Mouse (Mus musculus) C2C12 (cell line): ENCODE data around the gene Teddm1a. TPM values are rescaled to one million over a fixed set of nuclear protein-coding genes. Genes with fewer than 3 reads are reported as not detected.

ENCODE experiments used
- H3K27me3 ChIP-seq: one replicate; pipeline ENCODE4 v1.6.1; 2011; ENCODE audit not compliant: control insufficient read depth, insufficient read depth, insufficient read length
- H3K36me3 ChIP-seq: one replicate; pipeline ENCODE4 v1.6.1; 2011; ENCODE audit not compliant: control insufficient read depth, insufficient read depth
- H3K4me3 ChIP-seq: one replicate; pipeline ENCODE4 v1.5.1; 2011; ENCODE audit warnings: mild to moderate bottlenecking, control low read depth; ENCODE audit not compliant: poor library complexity, insufficient read depth, severe bottlenecking
- H3K79me2 ChIP-seq: one replicate; pipeline ENCODE4 v1.6.1; 2011; ENCODE audit not compliant: control insufficient read depth, insufficient read depth
- H3K79me3 ChIP-seq: one replicate; pipeline ENCODE4 v1.6.1; 2011; ENCODE audit warnings: low read depth, control low read depth
- H3ac ChIP-seq: one replicate; pipeline ENCODE3; 2011; ENCODE audit warnings: low read depth; ENCODE audit not compliant: control insufficient read depth, insufficient read length
- CEBPB ChIP-seq: IDR thresholded peaks from one replicate; pipeline ENCODE4 v1.6.1; 2011; ENCODE audit warnings: low read depth, mild to moderate bottlenecking, control low read depth, moderate library complexity
- CTCF ChIP-seq: IDR thresholded peaks from one replicate; pipeline ENCODE4 v1.5.1; 2011; ENCODE audit not compliant: control insufficient read depth, insufficient read depth, insufficient read length
- FOSL1 ChIP-seq: IDR thresholded peaks from one replicate; pipeline ENCODE4 v1.8.0; 2011; ENCODE audit warnings: mild to moderate bottlenecking, low read length; ENCODE audit not compliant: poor library complexity, insufficient read depth, severe bottlenecking
- MAX ChIP-seq: IDR thresholded peaks from one replicate; pipeline ENCODE4 v1.6.1; 2011; ENCODE audit warnings: mild to moderate bottlenecking, control low read depth
- MYOD1 ChIP-seq: IDR thresholded peaks from one replicate; pipeline ENCODE4 v1.6.1; 2011; ENCODE audit warnings: low read depth; ENCODE audit not compliant: control insufficient read depth, insufficient read length
- MYOG ChIP-seq: IDR thresholded peaks from one replicate; pipeline ENCODE4 v1.6.1; 2011; ENCODE audit not compliant: control insufficient read depth, insufficient read length; ENCODE audit errors: extremely low read depth
- USF1 ChIP-seq: IDR thresholded peaks from one replicate; pipeline ENCODE4 v1.6.1; 2011; ENCODE audit warnings: low read depth, mild to moderate bottlenecking, control low read depth, moderate library complexity
- polyA plus RNA-seq: library from polyadenylated mRNA; unstranded; fragments of >200 nt; fragmentation: generic; extraction: Trizol; gene quantifications from one replicate; pipeline ENCODE4 v1.2.1, GENCODE M21; 2012; ENCODE audit warnings: missing spikeins

Gene Teddm1a
- polyA plus RNA-seq, 1 experiment: not detected

GRCm38 (mm10) chr1:153908741-153909140, 17.2 kb downstream of the Teddm1a start:
- Histone ChIP-seq H3ac (no peak overlapping the region), H3K4me3 (no peak overlapping the region), H3K27me3 (no peaks in the 10 kb centered on the region), H3K79me3 (no peaks in the 10 kb centered on the region), H3K36me3 (peaks cover 36% of the 10 kb centered on the region), H3K79me2 (no peaks in the 10 kb centered on the region)
- TF ChIP-seq MYOD1 (no peak), MAX (no peak), CTCF (no peak), USF1 (no peak), FOSL1 (no peak), MYOG (no peak), CEBPB (no peak)

GRCm38 (mm10) chr1:153909213-153909962, 17.8 kb downstream of the Teddm1a start:
- Histone ChIP-seq H3K79me3 (no peaks in the 10 kb centered on the region), H3K27me3 (no peaks in the 10 kb centered on the region), H3K79me2 (no peaks in the 10 kb centered on the region), H3K36me3 (peaks cover 29% of the 10 kb centered on the region), H3K4me3 (no peak overlapping the region), H3ac (no peak overlapping the region)
- TF ChIP-seq MAX (no peak), MYOG (no peak), CEBPB (no peak), USF1 (no peak), FOSL1 (no peak), MYOD1 (no peak), CTCF (no peak)

DNA sequence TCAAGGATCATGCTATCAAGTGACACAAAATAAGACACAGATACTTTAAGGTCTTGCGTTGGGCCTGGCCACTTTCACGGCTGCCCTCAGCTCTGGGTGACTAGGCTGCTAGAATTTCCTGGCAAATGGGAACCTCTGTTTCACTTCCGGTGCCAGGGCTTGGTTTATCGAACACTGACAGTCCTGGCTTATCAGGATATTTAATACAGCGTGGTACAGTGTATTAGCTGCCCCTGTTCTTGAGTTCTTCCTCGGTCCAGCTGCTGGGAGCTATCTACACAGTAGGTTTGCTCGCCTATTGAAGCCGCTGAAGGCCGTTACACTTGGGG, 18.4 kb downstream of the Teddm1a start:
- peaks cover 25% of the 10 kb centered on the region for H3K36me3 ChIP-seq
- H3ac ChIP-seq: no peak overlapping the region
- TF ChIP-seq USF1 (no peak), CEBPB (no peak), FOSL1 (no peak), MAX (no peak), MYOG (no peak), CTCF (no peak), MYOD1 (no peak)
- no peaks in the 10 kb centered on the region for H3K79me3 ChIP-seq
- H3K4me3 ChIP-seq: no peak overlapping the region
- H3K79me2 ChIP-seq: no peaks in the 10 kb centered on the region
- H3K27me3 ChIP-seq: no peaks in the 10 kb centered on the region

GRCm38 (mm10) chr1:153910423-153910822, 18.9 kb downstream of the Teddm1a start:
- no peaks in the 10 kb centered on the region for H3K79me2 ChIP-seq
- H3K79me3 ChIP-seq: no peaks in the 10 kb centered on the region
- no peak overlapping the region for H3ac ChIP-seq
- no peak for TF ChIP-seq FOSL1
- no peak for TF ChIP-seq CTCF
- no peak for TF ChIP-seq USF1
- no peak for TF ChIP-seq MYOG
- TF ChIP-seq MYOD1: no peak
- no peak for TF ChIP-seq CEBPB
- TF ChIP-seq MAX: no peak
- H3K27me3 ChIP-seq: no peaks in the 10 kb centered on the region
- H3K36me3 ChIP-seq: peaks cover 21% of the 10 kb centered on the region
- no peak overlapping the region for H3K4me3 ChIP-seq

DNA sequence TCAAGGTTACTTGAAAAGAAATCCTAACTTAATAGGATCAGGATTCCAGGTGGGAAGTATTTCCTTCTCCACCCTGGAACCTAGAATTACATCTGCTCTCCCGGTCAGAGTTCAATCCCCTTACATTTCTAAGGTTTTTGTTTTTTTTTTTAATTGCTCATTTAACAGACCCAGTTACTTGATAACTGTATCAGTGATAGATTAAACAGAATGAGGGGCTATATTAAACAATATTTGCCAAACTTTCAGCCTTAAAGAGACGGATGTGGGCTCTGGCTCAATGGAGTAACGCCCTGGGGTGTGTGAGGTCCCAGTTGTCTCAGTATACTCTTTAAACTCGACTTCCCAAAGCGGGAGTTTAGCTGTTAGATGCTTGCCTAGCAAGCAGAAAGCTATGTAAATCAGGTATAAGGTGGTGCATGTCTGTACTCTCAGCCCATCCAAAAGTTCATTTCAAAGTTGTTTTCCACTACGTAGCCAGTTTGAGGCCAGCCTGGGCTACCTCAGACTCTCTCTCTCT, 19.8 kb downstream of the Teddm1a start:
- Histone ChIP-seq H3K36me3 (peaks cover 20% of the 10 kb centered on the region), H3K79me2 (no peaks in the 10 kb centered on the region), H3K4me3 (no peak overlapping the region), H3ac (no peak overlapping the region), H3K79me3 (no peaks in the 10 kb centered on the region), H3K27me3 (no peaks in the 10 kb centered on the region)
- TF ChIP-seq CTCF (no peak), MAX (no peak), USF1 (no peak), FOSL1 (no peak), CEBPB (no peak), MYOD1 (no peak), MYOG (no peak)
